ENCODE assay signal across 8 mouse cellular contexts in the genomic region with DNA sequence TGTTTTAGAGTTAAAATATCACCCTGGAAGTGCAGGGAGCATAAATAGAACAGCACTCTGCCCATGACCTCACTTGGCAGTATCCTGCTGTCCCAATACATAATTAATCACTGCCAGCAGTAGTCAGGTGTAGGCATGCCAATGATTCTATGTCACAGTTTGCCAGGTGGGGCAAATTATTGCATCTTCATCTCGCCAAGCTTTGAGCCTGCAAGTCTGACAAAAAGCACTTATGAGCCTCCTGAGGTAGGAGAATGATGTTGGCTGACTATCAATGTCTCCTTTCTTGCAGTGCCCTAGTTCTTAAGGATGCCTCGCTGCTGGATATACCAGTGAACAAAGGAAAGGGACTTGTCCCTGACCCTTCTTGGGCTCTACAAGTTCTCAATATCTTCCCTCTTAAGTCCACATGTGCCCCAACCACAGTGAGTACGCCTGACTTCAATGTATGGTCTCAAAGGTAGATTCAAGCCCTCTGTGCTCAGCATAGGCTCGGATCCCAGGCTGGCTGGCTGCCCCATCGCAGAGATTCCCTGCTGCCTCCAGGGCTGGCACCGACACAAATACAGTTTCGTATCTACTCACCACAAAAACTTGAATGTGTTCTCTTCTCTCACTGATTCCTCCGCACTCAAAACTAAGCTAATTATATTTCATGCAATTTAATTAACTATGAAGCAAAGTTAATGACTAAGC.
A peak's percentile ranks its signal among the peaks of the same experiment; 100 is the strongest.
DNase-seq lines count a peak whose midpoint lies in the region; ATAC-seq lines count a peak whose summit lies in the region.

No protein-coding gene starts in this region.

- no peak for ATAC-seq in activated CD4-positive, CD25-positive, alpha-beta regulatory T cell, adult 4 months

- DNase-seq in ovary, adult 18-20 months (ENCODE audit: low spot score) = peak; percentile 5
- DNase-seq in ovary, postnatal 10 days (ENCODE audit: low spot score) = no peak
- DNase-seq in cerebellum, adult 18-20 months = peak; percentile 20 to 56
- DNase-seq in gastrocnemius, postnatal 36 days = peak; percentile 33 to 48
- peak; percentile 53 to 69 for DNase-seq in left cerebral cortex, postnatal 14 days (ENCODE audit: low spot score in 2 of 2)
- no peak for DNase-seq in c-Kit-positive CD71-positive TER-119-positive erythroid progenitor cells, embryonic 14.5 days (ENCODE audit: low spot score)
- DNase-seq in embryo, embryonic 10 days (ENCODE audit: low spot score) = no peak

- intact Hi-C loops in gastrocnemius, postnatal 36 days (cut with DNase I) = no loop called here
- intact Hi-C loops in left cerebral cortex, postnatal 14 days (cut with DNase I) = loop anchor here (5.0 kb wide), 1 partner anchor 97 kb away; the partner anchor contains the start of gene Prkd1

Comparison
In these comparisons a context has a peak if more than half of its experiments do, and no peak if none do; other contexts are left out.
1. DNase-seq: peak in ovary, adult 18-20 months (single experiment), cerebellum, adult 18-20 months (2 of 2), gastrocnemius, postnatal 36 days (2 of 2) and left cerebral cortex, postnatal 14 days (2 of 2); none in ovary, postnatal 10 days (single experiment), c-Kit-positive CD71-positive TER-119-positive erythroid progenitor cells, embryonic 14.5 days (single experiment) and embryo, embryonic 10 days (single experiment).